Mouse (Mus musculus) urinary bladder, postnatal 0 days (tissue): ENCODE results near the gene Morf4l1. TPM values are rescaled to one million over a fixed set of nuclear protein-coding genes. Genes with fewer than 3 reads are reported as not detected.

Source experiments
- polyA plus RNA-seq: library from polyadenylated mRNA; unstranded; fragments of >200 nt; fragmentation: Nextera tagmentation; extraction: Ambion mirVana; gene quantifications from 2 replicates; pipeline ENCODE4 v1.2.1, GENCODE M21; 2015

Morf4l1 gene
- polyA plus RNA-seq = 323 and 342 TPM in 2 replicates

GRCm38 (mm10) chr9:90114567-90115307 lies at the start of gene Morf4l1:
TSS of gene Morf4l1 (minus strand) at chr9:90114774.

GRCm38 (mm10) chr9:90162926-90163748 lies 48.6 kb upstream of the Morf4l1 start, which contains the start of gene Adamts7:
TSS of gene Adamts7 (plus strand) at chr9:90163069.

GRCm38 (mm10) chr9:90053852-90054251 lies 60.7 kb downstream of the Morf4l1 start, which contains the start of gene Ctsh:
TSS of gene Ctsh (plus strand) at chr9:90054152.

Other genes starting within 250 kb of the Morf4l1 start
- 0.08 TPM in 2 replicates for gene Rasgrf1, start 204.9 kb downstream of the Morf4l1 start, polyA plus RNA-seq
- 207 and 221 TPM in 2 replicates for gene Ctsh, start 60.6 kb downstream of the Morf4l1 start, polyA plus RNA-seq
- 3.7 and 4.5 TPM in 2 replicates for gene Adamts7, start 48.3 kb upstream of the Morf4l1 start, polyA plus RNA-seq
- 7.6 and 8.1 TPM in 2 replicates for gene Tbc1d2b, start 156.0 kb upstream of the Morf4l1 start, polyA plus RNA-seq